ENCODE assay signal across 7 mouse cellular contexts in genomic region chr6:47672741-47673140, GRCm38 (mm10).
A peak's percentile ranks its signal among the peaks of the same experiment; 100 is the strongest.
DNase-seq lines count a peak whose midpoint lies in the region; ATAC-seq and TF ChIP-seq lines count a peak whose summit lies in the region.
"Not testable (repeated sequence)": the region's sequence is repeated elsewhere in the genome, so short reads cannot be mapped to it uniquely, and the experiment has no call there.

No protein-coding gene starts in this region.

- H3K4me3 ChIP-seq in brown adipose tissue, adult 24 weeks (ENCODE audit: insufficient read depth, low read depth, low read length) = peak overlapping the region; percentile 54
- peak overlapping the region; percentile 32 for H3K4me3 ChIP-seq in forebrain, embryonic 13.5 days
- H3K4me3 ChIP-seq in heart, postnatal 0 days (ENCODE audit: low read depth, low read length) = peak overlapping the region; percentile 21; the same call in 1 of the 2 replicates
- H3K4me3 ChIP-seq in kidney, embryonic 15.5 days (replicated peaks) = peak overlapping the region; percentile 36
- H3K4me3 ChIP-seq in limb, embryonic 10.5 days = peak overlapping the region; percentile 43
- H3K4me3 ChIP-seq in midbrain, embryonic 12.5 days = peak overlapping the region; percentile 40
- peak overlapping the region; percentile 53; the same call in 1 of the 2 replicates for H3K4me3 ChIP-seq in spleen, adult 2 months (ENCODE audit: extremely low read depth, insufficient read depth, insufficient read length)

- not testable (repeated sequence) for DNase-seq in heart, postnatal 0 days (ENCODE audit: low spot score); limb, embryonic 10.5 days (ENCODE audit: low spot score)
- DNase-seq in spleen, adult 2 months (ENCODE audit: low read depth in 1 of 2, low spot score in 2 of 2) = peak in 1 of 2 experiments; percentile 38

- not testable (repeated sequence) for H3K27ac ChIP-seq in brown adipose tissue, adult 24 weeks (replicated peaks; ENCODE audit: low read depth, low read length); forebrain, embryonic 13.5 days; heart, postnatal 0 days (ENCODE audit: low read depth); kidney, embryonic 15.5 days; limb, embryonic 10.5 days; midbrain, embryonic 12.5 days (replicated peaks); spleen, adult 2 months (ENCODE audit: insufficient read depth, low read length)

- not testable (repeated sequence) for H3K36me3 ChIP-seq in forebrain, embryonic 13.5 days (ENCODE audit: poor library complexity, severe bottlenecking); heart, postnatal 0 days (replicated peaks; ENCODE audit: control insufficient read depth, insufficient read depth, low read length); kidney, embryonic 15.5 days; limb, embryonic 10.5 days; midbrain, embryonic 12.5 days; spleen, adult 2 months (ENCODE audit: control insufficient read depth, insufficient read depth, low read length)

- not testable (repeated sequence) for H3K9me3 ChIP-seq in forebrain, embryonic 13.5 days (replicated peaks); heart, postnatal 0 days (replicated peaks; ENCODE audit: control insufficient read depth, low read length); kidney, embryonic 15.5 days (replicated peaks); limb, embryonic 10.5 days (replicated peaks); midbrain, embryonic 12.5 days

- TF ChIP-seq EP300 in heart, postnatal 0 days (IDR thresholded peaks at IDR 0.05; ENCODE audit: low read depth) = not testable (repeated sequence)

- H3K27me3 ChIP-seq in forebrain, embryonic 13.5 days; heart, postnatal 0 days (ENCODE audit: control insufficient read depth, insufficient read depth, low read length); kidney, embryonic 15.5 days; limb, embryonic 10.5 days (ENCODE audit: low read depth, poor library complexity, severe bottlenecking); midbrain, embryonic 12.5 days; spleen, adult 2 months (ENCODE audit: control insufficient read depth, insufficient read depth, low read length): not testable (repeated sequence)

- not testable (repeated sequence) for H3K4me1 ChIP-seq in brown adipose tissue, adult 24 weeks (ENCODE audit: control insufficient read depth, insufficient read depth, insufficient read length, low read length); forebrain, embryonic 13.5 days; heart, postnatal 0 days (ENCODE audit: control insufficient read depth, insufficient read depth); kidney, embryonic 15.5 days; limb, embryonic 10.5 days; midbrain, embryonic 12.5 days; spleen, adult 2 months (ENCODE audit: control insufficient read depth, insufficient read depth, insufficient read length)

- not testable (repeated sequence) for ATAC-seq in forebrain, embryonic 13.5 days; heart, postnatal 0 days (ENCODE audit: insufficient read depth, low read depth); kidney, embryonic 15.5 days (replicated peaks; ENCODE audit: low FRiP score); midbrain, embryonic 12.5 days (ENCODE audit: low FRiP score, low read depth)

- not testable (repeated sequence) for TF ChIP-seq POLR2A in spleen, adult 2 months (IDR thresholded peaks at IDR 0.05; ENCODE audit: low read depth, low read length)

- 20% methylated on average over 3 of the region's 33 CpGs for WGBS in forebrain, embryonic 13.5 days
- WGBS in heart, postnatal 0 days = 14% methylated on average over 6 of the region's 33 CpGs
- 1% methylated on average over 15 of the region's 33 CpGs for WGBS in kidney, embryonic 15.5 days
- 21% methylated on average over 16 of the region's 33 CpGs for WGBS in limb, embryonic 10.5 days
- WGBS in midbrain, embryonic 12.5 days = 19% methylated on average over 15 of the region's 33 CpGs
- WGBS in spleen, adult 2 months = 4% methylated on average over 9 of the region's 33 CpGs

- H3K4me2 ChIP-seq in forebrain, embryonic 13.5 days = peak overlapping the region; percentile 47
- peak overlapping the region; percentile 42 for H3K4me2 ChIP-seq in heart, postnatal 0 days (ENCODE audit: low read depth, low read length)
- H3K4me2 ChIP-seq in kidney, embryonic 15.5 days = peak overlapping the region; percentile 56
- peak overlapping the region; percentile 47 for H3K4me2 ChIP-seq in midbrain, embryonic 12.5 days (replicated peaks)

- not testable (repeated sequence) for H3K9ac ChIP-seq in forebrain, embryonic 13.5 days; heart, postnatal 0 days (replicated peaks; ENCODE audit: low read depth, low read length); kidney, embryonic 15.5 days; midbrain, embryonic 12.5 days (replicated peaks)

- not testable (repeated sequence) for TF ChIP-seq CTCF in heart, postnatal 0 days (IDR thresholded peaks at IDR 0.05; ENCODE audit: low read depth); spleen, adult 2 months (IDR thresholded peaks at IDR 0.05; ENCODE audit: extremely low read depth, insufficient read depth, insufficient read length, insufficient replicate concordance)
